Mouse (Mus musculus) monocyte, adult 5-6 weeks (primary cell): Measurements from ENCODE around the gene St6galnac5. TPM values are rescaled to one million over a fixed set of nuclear protein-coding genes. Genes with fewer than 3 reads are reported as not detected.

Source experiments
- ATAC-seq: fragments of 153-309, 156-312 bp; replicated peaks from 2 replicates; pipeline ENCODE4 v1.8.0; 2017; ENCODE audit warnings: mild to moderate bottlenecking; ENCODE audit not compliant: low TSS enrichment, insufficient number of reproducible peaks, severe bottlenecking, poor library complexity, low FRiP score
- total RNA-seq: library from RNA; stranded (forward); fragments of 200-1000, 200-491, 200-594 nt; gene quantifications from 3 replicates; pipeline ENCODE4 v1.2.3, GENCODE M21; 2017

St6galnac5 gene
- total RNA-seq, 1 experiment from 2014 or later = 0.19 TPM

DNA sequence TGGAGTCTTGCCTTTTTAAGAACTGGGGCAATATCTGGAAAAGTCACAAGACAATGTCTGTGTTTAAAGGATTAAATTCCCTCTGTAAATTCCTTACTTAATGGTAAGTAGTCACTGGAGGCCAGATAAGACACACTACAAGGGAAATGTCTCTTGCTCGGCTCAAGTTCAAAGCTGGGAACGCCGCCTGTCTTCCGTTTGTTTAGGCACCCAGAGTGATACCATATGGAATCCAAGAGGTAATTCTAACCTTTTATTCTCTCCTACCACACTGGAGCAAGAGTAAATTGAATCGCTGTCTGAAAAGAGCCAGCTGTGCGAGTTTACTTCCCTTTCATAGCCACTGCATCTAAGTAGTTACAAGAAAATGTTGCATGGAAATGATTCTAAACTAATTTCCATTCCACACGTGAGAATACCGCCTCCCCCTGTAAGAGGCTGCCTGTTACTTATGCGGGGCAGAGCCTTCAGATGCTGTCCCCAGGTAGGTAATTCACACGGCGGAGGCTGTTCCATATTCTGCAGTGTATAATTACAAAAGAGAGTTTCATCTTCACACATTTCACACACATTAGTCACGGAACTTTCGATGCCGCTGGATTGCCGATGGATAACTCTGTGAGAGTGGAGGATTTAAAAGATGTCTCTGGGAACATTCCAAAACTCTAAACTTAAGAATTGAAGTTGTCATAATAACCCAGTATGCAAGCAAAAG lies 101.8 kb downstream of the St6galnac5 start:
- no peak for ATAC-seq

DNA sequence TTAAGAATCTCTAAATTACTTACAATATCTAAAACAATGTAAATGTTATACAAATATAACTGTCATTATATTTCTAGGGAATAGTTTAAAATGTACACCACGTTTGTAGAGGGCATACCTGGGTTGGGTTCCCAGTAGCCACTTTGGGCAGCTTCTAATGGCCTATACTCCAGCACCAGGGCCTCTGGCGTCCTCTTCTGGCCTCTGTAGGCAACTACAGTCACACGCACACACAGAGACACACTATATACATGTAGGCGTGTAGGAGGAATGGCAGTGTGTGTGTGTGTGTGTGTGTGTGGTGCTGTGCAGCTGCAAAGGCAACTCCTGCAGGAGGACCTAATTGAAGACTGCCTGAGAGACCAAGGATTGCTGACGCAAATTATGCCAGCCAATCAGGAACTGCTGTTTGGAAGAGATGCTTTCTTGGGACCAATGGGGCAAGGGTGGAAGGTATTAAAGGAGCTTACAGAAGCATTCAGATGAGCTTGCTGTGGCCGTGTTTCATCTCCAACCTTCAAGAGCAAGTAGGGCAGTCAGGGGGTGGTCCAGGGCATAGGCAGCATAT lies 106.2 kb downstream of the St6galnac5 start:
- ATAC-seq = no peak

DNA sequence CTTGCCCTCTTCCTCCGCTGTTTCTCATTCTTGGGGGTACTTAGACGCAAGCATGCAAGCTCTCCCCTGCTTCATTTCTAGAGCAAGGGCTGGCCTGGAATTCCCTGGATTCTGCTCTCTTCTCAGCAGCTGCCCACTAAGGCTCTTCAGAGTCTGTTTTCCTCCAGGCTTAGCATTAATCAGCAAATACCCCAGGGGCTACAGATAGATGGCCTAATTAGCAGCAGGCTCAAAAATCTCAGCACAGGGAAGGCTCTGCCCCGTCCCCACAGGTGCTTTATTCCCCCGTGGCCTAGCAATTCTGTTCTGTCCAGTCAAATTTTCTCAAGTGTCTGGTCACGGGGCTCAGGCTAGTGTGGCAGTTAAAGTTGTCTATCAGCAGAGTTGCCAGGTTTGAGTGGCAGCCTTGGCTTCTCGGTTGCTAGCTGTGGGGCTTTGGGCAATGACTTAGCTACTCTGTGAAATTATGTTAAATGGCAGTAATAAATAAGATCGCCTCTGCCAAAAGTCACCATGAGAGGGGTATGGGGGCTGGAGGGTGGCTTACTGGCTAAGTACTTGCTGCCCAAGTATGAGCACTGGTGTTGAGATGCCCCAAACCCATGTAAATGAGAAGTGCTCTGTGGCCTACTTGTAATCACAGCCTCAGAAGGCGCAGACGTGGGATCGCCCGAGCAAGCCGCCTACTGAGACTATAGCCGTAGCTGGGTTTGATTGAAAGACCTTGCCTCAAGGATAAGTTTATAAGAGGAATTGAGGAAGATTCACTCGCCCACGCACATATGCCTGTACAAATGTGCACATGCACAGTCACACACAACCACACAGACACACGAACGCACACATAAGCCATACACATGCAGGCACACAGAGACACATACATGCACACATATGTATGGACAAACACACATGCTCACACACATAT lies 107.4 kb downstream of the St6galnac5 start:
- ATAC-seq = no peak

DNA sequence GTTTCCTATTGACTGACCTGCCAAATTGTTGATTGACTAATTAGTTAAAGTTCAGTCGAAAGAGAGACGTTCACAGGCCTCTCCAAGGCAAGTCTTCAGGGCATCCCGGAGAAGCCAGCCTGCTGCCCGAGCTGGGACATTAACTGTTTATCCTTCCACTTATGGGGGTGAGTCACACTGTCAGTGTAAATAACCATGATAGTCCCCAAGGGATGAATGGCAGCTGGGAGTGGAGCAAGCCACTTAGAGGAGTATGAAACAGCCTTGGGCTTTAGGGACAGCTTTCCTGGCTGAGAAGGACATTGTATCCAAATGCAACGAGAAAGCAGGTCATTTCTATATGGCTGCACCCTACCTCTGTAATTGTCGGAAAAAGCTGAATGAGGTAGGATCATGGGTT lies 109.5 kb downstream of the St6galnac5 start:
- no peak for ATAC-seq

DNA sequence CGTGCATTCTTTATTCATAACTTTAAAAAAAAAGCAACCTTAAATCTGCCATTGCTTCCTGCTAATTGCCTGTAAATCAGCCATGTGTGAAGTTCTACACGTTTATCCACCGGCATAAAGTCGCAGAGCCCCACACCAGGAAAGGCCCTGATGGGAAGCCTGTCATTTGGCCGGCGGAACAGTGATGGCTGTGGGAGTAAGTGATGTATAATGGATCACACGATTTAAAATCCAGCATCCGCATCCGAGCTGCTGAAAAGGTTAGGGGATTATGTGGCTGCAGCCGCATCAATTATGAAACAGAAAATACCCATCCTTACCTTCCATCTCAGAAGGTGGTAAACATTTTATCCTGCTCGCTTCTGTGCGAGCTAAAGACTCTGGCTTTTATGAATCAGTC lies 110.0 kb downstream of the St6galnac5 start:
- ATAC-seq = no peak

DNA sequence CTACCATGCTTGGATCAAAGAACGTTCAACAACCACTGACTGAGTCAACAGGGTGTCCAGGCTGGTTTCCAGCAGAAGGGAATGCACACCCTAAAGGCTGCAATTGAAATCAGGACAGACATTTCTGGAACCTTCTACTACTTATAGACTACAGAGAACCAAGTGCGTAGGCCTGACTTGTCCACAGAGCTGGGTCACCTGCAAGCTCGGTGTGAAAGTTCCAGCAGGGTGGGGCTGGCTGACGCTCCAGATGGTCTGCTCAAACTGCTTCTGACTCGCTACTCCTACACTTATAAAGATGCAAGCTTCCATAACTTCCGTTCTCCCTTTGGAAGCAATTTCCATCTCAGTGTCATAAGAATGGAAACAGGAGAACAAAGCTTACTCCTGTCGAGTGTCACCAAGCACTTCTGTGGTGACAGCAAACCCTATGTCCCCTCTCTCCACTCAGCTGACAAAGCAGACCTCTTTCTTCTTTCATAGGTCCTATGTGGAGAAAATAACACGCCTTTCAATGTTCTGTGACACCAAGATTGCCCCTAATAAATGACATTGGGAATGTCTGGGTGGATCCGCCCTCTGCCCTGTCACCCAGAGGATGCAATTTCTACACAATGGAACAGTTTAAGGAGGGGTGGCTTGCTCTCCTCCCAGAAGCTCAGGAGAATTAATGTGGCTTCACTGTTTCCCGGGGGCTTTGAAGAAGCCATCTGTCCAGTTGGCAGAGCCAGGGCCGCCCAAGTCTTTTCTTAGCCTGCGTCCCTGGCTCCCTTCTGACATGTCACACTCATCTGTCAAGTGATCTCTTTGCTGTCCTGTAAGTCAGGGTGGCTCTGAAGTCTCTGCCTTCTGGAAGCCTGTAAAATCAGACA lies 114.2 kb downstream of the St6galnac5 start:
- no peak for ATAC-seq

DNA sequence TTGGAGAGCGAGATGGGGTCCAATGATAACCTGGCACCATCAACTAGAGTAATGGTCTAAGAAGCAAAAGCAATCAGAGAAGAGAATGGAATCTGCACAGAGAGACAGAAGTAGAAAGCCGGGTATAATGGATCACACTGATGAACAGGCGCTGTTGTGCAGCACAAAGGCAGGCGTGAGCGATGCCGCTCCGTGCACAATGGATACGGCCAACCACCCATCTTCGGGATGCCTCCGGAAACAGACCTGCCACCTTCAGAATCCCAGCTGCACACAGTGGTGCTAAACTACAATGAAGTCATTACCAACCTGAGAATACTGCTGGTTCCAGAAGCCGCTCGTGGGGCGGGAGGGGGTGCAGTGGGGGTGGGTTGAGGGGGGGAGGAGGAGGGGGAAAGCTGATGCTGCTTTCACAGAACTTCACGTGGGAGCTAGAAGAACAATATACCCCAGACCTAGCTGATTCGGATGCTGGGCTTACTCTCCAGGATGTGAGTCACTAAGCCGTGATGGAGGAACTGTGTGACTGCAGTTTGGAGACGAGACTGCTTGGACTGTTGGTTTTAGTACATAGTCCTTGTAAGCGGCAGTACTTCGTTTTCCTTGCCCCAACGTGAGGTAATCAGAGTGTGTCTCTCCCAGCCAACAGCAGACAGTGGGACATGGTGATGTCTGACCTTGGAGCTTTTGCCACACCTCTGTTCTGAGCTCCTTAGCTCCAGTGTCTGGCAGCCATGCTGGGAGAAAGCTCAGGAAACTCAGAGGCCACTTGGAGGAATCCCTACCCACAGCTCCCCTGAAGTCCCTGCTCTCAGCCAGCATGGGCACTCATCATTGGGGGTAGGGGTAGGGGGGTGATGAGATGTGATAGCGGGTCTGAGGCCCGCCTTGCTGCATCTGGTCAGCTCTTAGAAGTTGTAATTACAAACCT lies 115.7 kb downstream of the St6galnac5 start:
- no peak for ATAC-seq

DNA sequence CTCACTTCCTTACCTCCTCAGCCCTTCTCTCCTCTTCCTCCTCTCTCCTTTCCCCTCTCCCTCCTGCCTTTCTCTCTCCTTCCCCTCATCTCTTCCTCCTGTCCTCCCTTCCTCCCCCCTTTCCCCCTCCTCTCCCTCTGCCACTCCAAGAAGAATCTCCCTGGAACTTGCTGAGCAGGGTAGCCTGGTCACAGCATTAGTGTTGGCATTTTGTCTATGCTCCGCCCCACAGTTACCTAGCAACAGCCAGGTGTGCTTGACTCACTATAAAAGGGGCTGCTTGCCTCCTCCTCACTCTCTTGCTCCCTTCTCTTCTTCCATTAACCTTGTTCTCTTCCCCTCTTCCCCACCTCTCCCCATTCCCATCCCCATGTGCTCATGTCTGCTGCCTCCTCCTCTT lies 120.1 kb downstream of the St6galnac5 start:
- no peak for ATAC-seq

DNA sequence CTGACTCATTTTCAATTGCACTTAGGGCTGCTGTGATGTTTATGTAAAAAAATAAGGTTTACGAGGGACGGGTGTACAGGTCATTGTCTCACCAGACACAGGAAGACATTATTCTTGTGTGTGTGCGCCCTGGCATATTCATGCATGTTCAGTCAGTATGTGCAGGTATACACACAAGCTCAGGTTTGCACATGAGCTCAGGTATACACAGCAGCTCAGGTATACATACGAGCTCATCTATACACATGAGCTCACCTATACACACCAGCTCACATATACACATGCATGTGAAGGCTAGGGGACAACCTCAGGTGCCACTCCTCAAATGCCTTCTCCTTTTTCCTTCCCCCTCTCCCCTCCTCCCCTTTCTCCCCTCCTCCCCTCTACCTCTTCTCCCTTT lies 120.6 kb downstream of the St6galnac5 start:
- ATAC-seq = no peak

DNA sequence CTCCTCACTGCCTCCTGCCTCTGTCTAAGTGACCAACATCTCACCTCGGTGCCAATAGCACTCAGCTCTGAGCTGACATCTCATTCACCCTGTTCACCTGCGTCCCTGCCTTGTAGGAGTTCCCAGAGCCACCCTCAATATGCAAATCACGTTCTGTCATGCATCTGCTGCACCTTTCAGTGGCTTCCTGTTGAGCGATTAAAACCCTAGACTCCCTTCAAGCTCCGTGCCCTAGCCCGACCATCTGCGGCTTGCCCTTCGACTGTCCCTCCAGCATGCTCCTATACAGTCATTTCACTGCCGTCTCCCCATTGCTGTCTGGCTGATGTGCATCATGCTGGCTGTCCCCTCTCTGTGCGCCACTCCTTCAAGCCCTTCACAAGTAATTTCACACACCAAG lies 126.0 kb downstream of the St6galnac5 start:
- ATAC-seq = no peak

DNA sequence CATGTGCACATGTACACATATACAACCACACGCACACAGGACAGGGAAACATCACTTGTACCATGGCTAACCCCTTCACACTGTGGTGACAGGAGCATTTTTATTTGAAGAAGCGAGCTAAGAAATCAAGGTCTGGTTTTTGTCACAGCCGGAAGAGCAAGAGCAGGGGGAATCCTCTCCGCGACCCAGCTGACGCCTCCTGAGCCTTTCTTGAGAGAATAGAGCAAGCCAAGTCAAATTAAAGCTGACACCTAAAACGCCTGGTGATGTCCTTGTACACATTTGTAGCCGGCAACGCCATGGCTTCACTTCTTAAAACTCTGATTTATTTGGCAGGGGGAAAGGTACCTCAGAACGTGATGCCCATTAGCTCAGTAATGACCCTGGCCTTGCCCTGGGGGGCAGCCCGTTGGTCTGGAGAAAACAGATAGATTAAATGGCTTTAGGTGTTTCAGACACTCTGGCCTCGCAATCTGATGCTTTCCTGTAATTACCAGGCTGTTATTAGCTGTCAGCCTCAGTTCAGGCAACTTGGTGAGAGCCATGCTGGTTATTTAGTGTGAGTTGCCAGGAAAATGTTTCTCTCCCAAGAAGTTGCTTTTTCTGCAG lies 126.9 kb downstream of the St6galnac5 start:
- ATAC-seq = no peak

DNA sequence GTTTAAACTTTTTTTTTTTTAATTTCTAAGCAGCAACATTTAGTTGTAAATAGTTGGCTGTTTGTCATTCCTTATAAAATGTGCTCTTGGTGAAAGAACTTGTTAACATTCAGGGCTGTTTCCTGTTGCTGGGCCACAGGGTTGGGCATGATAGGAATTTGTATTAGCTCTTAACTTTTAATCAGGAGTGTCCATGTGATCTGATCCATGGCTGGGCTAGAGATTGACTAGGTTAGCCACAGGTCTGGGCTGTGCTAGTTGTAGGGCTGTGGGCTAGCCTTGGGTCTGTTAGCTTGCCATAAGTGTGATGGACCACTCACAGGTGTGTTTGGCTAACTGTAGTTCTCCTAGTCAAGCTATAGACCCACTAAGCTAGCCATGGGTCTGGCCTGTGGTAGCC lies 138.1 kb downstream of the St6galnac5 start:
- ATAC-seq = no peak

DNA sequence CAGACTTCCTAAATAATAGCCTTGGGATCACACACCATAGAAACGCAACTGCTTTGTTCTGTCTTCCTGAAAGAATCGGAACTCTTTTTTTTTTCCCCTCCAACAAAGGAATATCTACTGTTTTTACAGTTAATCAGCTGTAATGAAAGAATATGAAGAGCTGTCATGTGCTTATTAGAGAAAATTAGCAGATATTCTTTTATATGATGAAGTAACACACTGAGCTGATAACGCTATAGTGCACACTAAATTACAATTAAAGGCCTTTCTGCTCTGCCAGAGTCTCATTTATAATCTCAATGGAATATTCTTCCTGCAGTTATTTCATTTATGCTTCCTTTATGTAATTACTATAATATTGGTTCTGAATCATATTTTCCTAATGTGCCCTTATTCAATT lies 139.4 kb downstream of the St6galnac5 start:
- ATAC-seq = no peak

DNA sequence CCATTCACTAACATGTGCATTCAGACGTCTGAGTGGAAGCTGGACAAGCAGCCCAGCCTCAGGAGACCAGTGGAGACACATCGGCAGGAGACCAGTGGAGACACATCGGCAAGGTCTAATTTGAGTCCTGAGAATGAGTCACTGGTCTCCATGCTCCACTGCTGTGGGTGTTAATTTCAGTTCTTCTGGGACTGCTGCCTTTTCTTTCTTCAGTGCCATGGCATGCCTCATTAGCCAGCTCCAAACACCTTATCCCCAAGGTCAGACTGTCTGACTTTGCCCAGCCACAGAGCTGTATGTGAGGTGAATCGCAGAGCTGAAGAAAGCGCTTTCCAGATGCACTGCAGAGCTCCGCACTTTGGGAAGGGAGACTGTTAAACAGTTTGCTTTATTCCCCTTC lies 140.8 kb downstream of the St6galnac5 start:
- no peak for ATAC-seq

DNA sequence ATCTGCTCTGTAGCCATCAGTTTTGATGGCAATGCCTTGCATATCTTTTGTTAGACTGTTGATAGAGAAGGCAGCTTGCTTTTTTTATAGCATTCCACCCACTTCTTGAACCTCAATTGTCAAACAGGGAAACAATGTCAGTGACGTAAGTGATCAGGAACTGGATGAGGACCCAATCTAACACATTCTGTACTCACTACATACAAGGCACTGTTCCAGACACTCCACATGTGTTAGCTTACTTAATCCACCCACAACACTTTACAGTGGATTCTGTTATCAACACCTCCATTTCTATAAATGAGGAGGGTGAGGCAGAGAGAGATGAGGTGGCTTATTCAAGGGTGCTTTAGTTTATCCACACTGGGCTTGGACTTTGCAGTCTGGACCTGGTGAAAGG lies 144.1 kb downstream of the St6galnac5 start:
- no peak for ATAC-seq

DNA sequence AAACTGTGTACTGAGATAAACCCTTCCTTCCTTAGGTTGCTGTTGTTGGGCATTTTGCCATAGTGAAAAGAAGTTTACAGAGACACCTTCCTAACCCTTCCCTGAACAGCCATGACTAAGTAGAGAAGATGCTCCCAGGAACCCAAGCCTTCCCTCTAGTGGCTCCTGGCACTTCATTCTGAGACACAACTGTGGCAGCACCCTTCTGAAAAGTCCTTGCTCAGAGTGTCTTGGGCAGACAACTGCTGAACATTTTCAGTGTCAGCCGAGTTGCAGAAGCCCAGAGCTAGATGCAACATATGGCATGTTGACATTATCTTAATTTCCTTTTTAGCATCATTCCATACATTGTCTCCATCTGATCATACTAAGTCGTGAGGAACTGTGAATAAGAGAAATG lies 144.6 kb downstream of the St6galnac5 start:
- ATAC-seq = no peak

DNA sequence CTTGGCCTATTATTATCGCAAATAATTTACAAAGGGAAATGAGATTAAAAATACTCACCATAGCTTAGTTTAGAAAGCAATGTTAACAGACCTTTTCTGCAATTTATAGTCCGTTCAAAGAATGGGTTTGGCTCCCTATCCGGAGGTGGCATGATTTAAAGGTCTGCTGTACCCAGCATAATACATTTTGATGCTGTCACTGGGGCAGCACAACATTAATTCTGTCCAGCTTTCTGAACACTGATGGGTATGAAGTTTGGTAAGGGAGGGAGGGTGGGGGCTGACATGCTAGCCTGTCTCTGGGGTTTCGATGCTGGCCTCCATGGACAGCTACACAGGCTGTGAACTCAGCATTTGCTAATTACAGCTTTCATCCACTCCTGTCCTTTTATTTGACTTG lies 149.6 kb downstream of the St6galnac5 start:
- no peak for ATAC-seq
